Mouse (Mus musculus): ENCODE data around the gene Plekho2.

DNA sequence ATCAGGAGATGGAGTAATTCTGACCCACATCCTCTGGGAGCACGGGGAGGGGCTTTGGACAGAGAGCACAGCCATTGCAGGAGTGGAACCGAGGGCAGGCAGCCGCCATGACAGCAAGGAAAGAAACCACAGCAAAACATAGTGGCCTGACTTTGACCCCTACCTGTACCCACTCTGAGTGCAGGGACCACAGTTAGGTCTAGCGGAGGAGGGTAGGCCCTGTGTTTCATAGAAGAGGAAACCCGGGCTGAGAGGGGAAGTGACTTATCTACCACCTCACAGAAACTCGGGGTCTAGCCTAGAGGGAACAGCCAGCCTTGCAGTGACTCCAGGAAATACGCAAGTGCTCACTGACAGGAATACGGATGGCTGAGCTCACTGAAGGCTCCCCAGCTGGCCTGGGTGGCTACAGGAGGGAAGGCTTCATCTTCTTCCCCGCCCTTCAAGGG is 1.0 kb downstream of the Plekho2 start:
- TF ChIP-seq CTCF (IDR thresholded peaks at IDR 0.05) (no peak), POLR2A (IDR thresholded peaks at IDR 0.05; ENCODE audit: insufficient read depth, low read depth, low read length) (peak; percentile 58; the same call in 1 of the 2 replicates)

Measured in heart, adult 2 months (tissue).